Mouse (Mus musculus) left cerebral cortex, postnatal 25 days (tissue): ENCODE data around the gene Lcor. TPM values are rescaled to one million over a fixed set of nuclear protein-coding genes. Genes with fewer than 3 reads are reported as not detected.
A peak's percentile ranks its signal among the peaks of the same experiment; 100 is the strongest.

Source experiments
- DNase-seq, 2 experiments: peaks; one replicate each; pipeline ENCODE4 v3.0.0; 2022; ENCODE audit warnings: low spot score in 2 of 2, mixed read lengths in 1 of 2
- intact Hi-C: fragments of 180-260 bp; cut with DNase I; formaldehyde crosslinking; loops from one replicate; pipeline ENCODE4 v1.15.1; 2025
- microRNA-seq, 2 experiments: library from miRNA; unstranded; fragments of <30 nt; microRNA quantifications; one replicate each; pipeline ENCODE4 v1.2.0; 2022
- total RNA-seq, 2 experiments: library from RNA; stranded (reverse); gene quantifications; 2 replicates each; pipeline ENCODE4 v1.2.3; 2021

The Lcor gene
- total RNA-seq, 2 experiments from 2014 or later: 19.5 to 19.8 TPM

GRCm38 (mm10) chr19:41606208-41606987 is 124.0 kb downstream of the Lcor start:
- intact Hi-C loops: no loop called here

GRCm38 (mm10) chr19:41611683-41612082 is 129.2 kb downstream of the Lcor start:
- DNase-seq: no peak
- intact Hi-C loops: loop anchor here (10.0 kb wide), 1 partner anchor 297 kb away; no protein-coding TSS in a partner anchor

More at GRCm38 (mm10) chr19:41606208-41606987, 124.0 kb downstream of the Lcor start:
- DNase-seq: peak in 1 of 2 experiments; percentile 78

Small RNA genes within 50 kb of the gene (microRNA-seq; reads per million reads assigned to microRNA genes)
- 0 to 0.34 reads per million in 2 experiments for gene Mir8091

Other genes starting within 250 kb of the Lcor start
- 100 to 1,000 TPM; 135 to 144 TPM for gene Tm9sf3, start 218.6 kb upstream of the Lcor start, total RNA-seq
- 1 to 10 TPM; 1.8 to 3.0 TPM for gene Pik3ap1, start 97.5 kb upstream of the Lcor start, total RNA-seq
- gene Gm340, start 99.7 kb downstream of the Lcor start, total RNA-seq: 10 to 100 TPM; 12.5 to 14.2 TPM